Mouse (Mus musculus) WW6 (cell line): ENCODE data around the gene Pcsk4.

Source experiments
- DNase-seq: peaks from one replicate; pipeline ENCODE4 v3.0.0-alpha.2; 2013; ENCODE audit warnings: low read depth, low spot score

The Pcsk4 gene

DNA sequence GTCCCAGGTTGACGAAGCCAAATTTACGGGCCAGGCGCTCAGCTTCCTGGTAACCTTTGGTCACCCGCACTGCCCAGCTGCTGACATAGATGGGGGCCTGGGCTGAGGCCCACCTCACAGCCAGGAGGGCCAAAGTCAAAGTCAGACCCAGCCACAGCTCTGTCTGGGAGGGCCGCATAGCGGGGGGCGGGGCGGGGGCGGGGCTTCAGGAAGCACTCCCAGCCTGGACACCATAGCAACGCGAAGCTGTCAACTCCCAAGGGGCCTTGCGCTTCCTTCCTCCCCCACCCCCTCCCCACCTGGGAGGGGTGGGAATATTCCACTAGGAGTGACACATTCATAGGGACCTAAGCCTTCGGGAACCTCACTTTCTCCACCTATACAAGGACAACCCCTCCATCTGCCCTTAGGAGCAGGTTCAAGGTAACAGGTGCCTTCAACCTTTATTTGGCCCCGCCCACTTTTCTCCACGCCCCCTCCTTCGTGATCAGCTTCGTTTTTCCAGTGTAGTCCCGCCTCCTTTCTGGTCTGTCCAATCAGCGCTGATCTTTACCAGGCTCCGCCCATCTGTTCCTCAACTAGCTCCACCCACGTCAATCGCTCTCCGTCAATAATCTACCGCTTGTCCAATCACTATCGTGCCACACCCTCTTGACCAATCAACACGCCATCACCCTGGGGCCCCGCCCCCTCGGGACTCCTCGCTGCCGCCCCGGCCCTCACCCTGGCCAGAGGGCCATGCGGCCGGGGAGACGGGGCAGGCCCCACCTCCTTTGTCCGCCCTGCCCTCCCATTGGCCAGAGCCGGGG, at the start of gene Pcsk4, which contains the start of gene Reep6:
Gene Pcsk4, minus strand, starts transcription at position 226 of the 809 bp plus-strand sequence.
Gene Reep6, plus strand, starts transcription at position 681 of the 809 bp plus-strand sequence.
- DNase-seq = peak; percentile 98

GRCm38 (mm10) chr10:80377716-80378115, 48.4 kb upstream of the Pcsk4 start:
- DNase-seq = no peak

- peak; percentile 80 for DNase-seq
Measured at GRCm38 (mm10) chr10:80376160-80376559, 46.9 kb upstream of the Pcsk4 start.

- no peak for DNase-seq
Measured at GRCm38 (mm10) chr10:80374063-80374462, 44.8 kb upstream of the Pcsk4 start.

DNA sequence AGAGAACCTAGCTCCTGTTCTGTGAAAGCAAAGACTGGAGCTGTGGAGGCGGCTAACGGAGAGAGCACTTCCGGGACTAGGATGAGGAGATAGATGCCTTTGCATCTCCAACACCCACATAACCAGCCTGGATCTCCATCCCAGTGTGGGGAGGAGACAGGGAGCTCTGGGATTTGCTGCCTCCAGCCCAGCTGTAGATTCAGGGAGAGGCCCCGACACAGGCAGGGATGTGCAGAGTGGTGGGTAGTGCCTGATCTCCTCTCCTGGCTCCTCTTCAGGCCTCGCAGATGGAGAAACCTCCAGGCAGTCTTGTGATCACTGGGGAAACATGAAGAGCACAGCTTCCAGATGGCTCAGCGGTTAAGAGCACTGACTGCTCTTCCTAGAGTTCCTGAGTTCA, 43.4 kb upstream of the Pcsk4 start:
- DNase-seq = no peak

DNA sequence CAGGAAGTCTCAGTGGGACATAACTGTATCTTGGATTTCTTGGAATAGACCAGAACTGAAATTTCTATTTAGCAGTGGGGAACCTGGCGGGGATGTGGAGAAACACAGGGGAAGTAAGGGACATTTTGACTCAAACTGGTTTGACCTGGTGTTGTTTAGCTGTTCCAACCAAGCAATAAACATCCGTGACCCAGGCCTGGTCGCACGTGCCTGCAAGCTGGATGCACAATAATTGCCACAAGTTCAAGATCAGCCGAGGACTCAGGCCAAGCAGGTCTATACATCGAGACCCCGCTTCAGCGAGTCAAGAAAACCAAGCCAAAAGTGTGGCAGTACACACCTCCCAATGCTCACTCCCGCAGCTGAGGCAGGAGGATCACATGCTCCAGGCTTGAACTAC, 42.7 kb upstream of the Pcsk4 start:
- DNase-seq = no peak

DNA sequence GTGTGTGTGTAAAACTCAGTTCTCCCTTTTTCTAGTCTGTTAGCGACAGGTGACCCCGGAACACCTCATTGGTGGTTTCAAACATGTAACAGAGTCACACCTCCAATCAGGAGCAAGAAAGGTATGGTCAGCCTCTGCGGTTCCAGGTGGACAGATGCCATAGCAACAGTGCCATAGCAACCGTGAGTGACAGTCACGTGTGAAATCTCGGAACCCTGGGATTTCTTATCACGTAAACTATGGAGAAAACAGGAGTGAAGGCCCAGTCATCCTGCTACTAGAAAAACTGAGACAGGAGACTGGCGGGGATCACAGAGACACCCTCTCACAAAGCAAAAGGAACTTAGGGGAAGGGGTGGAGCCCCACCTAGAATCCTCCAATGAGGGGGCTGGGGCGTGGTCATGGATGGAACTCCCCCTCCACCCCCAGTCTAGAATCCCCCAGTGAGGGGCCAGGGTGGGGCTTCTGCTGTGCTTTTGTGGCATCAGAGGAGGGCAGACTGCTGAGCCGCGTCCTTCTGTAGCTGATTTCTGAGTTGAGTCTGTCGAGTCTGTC, 42.2 kb upstream of the Pcsk4 start:
- no peak for DNase-seq

GRCm38 (mm10) chr10:80369995-80370747, 40.9 kb upstream of the Pcsk4 start:
- no peak for DNase-seq

DNA sequence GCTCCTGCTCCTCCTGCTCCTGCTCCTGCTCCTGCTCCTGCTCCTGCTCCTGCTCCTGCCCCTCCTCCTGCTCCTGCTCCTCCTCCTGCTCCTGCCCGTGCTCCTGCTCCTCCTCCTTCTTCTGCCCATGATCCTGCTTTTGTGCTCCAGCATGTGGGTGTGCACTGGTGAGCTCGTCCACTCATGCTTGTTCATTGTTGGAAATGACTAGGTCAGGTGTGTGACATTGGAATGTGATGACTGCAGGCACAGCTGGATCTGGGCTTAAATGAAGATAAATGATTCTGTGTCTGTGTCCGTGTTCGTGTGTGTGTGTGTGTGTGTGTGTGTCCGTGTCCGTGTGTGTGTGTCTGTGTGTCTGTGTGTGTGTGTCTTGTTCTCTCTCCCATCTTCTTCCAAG, 39.1 kb upstream of the Pcsk4 start:
- no peak for DNase-seq

DNA sequence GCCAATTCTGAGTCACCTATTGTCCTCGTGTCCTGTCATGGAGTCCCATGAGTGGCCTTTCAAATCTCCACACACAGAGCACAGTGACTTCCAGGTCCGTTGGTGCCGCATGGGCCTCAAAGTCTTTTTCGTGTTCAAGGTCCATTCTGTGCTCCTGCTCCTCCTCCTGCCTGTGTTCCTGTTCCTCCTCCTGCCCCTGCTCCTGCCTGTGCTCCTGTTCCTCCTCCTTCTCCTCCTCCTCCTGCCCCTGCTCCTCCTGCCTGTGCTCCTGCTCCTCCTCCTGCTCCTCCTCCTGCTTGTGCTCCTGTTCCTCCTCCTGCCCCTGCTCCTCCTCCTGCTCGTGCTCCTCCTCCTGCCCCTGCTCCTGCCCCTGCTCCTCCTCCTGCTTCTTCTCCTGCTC, 38.7 kb upstream of the Pcsk4 start:
- no peak for DNase-seq

- no peak for DNase-seq
Measured at GRCm38 (mm10) chr10:80365736-80366135, 36.4 kb upstream of the Pcsk4 start.

- DNase-seq = no peak
Measured at GRCm38 (mm10) chr10:80363734-80364133, 34.4 kb upstream of the Pcsk4 start.

- DNase-seq = no peak
Measured at GRCm38 (mm10) chr10:80357994-80358639, 28.8 kb upstream of the Pcsk4 start.

GRCm38 (mm10) chr10:80357336-80357735, 28.0 kb upstream of the Pcsk4 start:
- no peak for DNase-seq

GRCm38 (mm10) chr10:80356737-80357136, 27.4 kb upstream of the Pcsk4 start:
- DNase-seq = no peak

DNA sequence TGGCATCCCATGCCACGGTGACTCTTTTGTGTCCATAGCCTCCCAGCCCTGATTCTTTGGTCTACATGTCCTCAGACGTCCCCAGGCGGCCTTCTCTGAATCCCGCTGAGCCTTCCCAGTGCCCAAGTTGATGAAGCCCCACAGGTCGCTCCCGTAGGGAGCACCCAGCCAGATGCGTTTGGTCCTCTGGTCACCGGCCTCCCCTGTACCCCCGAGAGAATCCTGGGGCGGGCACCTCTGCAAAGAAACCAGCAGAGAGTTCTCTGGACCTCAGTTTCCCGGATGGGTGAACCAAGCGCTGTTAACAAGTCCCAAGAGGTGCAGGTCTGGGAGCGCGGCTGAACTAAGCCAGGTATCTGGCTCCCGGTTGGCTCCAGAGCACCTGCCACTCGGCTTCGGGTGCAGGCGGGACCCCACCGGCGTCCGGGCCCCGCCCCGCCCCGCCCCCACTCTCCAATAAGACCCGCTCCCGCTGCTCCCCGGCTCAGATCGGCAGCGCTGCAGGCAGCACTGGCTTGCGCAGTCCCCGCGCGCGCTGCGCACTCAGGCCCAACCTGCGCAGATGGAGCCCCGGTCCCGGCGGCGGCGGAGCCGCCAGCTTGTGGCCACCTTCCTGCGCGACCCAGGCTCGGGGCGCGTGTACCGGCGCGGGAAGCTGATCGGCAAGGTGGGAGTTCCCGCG, 26.8 kb upstream of the Pcsk4 start, which contains the start of gene Plk5:
Gene Plk5, plus strand, starts transcription at position 459 of the 682 bp plus-strand sequence.
- no peak for DNase-seq

DNA sequence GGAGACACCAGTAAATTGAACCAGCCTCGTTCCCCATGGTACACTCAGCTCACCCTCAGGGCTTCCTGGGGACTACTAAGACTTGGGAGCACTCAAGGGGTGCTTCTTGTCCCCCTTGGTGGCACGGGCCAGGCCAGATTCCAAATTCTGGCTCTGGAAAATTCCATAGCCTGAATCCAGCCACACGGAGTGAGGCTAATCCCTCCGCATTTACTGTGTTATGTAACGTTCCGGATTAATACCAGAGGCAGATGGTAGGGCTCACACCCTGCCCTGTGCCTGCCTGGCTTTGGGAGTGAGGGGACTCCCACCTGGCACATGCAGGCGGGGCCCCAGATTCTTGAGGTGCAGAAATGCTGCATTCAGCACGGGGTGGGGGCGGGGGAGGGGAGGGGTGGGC, 26.1 kb upstream of the Pcsk4 start:
- no peak for DNase-seq

DNA sequence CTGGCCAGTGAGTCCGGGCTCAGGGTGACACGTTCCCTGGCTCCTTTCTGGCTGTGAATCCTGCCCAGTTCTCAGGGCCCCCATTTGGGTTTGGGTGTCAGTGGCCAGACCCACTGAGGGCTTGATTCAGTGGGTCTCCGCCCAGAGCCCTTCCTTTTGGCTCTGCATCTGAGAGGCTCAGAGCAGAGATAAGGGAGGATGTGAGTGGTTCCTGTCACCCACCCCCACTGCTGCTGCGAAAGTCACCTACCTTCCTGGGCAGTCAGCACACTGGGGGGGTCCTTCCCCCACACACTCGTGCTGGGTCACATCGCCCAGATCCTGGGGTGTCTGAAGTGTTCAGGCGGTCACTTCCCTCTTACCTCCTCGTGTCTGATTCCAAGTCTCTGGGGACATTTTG, 23.4 kb upstream of the Pcsk4 start:
- DNase-seq = no peak

- no peak for DNase-seq
Measured at GRCm38 (mm10) chr10:80351896-80352295, 22.6 kb upstream of the Pcsk4 start.

DNA sequence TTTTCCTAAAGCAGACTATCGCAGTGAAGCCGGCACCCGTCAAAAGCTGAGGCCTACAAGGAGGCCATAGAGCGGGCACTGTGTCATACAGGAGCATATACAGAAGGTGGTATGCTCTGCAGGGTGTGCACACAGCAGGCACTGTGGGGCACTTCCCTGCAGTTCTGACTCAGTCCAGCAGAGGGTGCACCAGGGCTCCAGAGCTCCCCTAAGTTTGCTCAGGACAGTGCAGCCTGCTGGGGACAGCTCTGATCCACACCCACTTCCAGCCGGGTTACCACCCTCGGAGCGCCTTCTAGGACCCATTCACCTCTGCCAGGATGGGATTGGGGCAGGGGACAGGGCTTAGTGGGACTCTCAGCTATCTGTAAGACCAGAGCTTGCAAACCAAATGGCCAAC, 21.0 kb upstream of the Pcsk4 start:
- DNase-seq = peak; percentile 76

GRCm38 (mm10) chr10:80348981-80349380, 19.7 kb upstream of the Pcsk4 start:
- no peak for DNase-seq
